Mouse (Mus musculus): ENCODE measurements around the gene Tceal7. TPM values are rescaled to one million over a fixed set of nuclear protein-coding genes. Genes with fewer than 3 reads are reported as not detected.

Tceal7 gene
- total RNA-seq, 1 experiment, result 2.8 TPM

DNA sequence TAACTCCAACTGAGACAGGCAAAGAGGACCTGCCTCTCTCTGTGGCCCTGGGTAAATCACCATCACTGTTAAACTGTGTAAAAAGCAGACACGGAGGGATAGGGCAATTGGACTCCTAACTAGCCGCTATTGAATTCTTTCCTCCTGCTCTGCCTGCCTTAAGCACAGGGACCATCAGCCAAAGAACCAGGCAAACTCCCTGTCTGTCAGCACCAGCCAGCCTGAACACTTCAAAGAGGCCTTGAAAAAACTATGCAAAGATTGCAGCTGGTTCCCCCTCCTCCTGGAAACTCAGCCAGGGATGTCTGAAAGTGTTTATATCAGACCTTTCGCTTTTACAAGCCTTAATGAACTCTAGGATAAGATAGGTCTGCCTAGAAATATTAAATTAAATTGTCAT, 60.0 kb downstream of the Tceal7 start:
- H3K9me3 ChIP-seq (ENCODE audit: control insufficient read depth, insufficient read depth, low read depth, low read length), result no peaks in the 10 kb centered on the region
- TF ChIP-seq HCFC1 (IDR thresholded peaks at IDR 0.05; ENCODE audit: borderline replicate concordance, insufficient read depth, low read length) (no peak), ZNF384 (IDR thresholded peaks at IDR 0.05; ENCODE audit: low read depth, low read length) (no peak), CHD2 (IDR thresholded peaks at IDR 0.05; ENCODE audit: low read depth, low read length) (no peak), ZC3H11A (IDR thresholded peaks at IDR 0.05; ENCODE audit: borderline replicate concordance, low read depth, low read length) (no peak)
- no peak overlapping the region for H3K27ac ChIP-seq (ENCODE audit: insufficient read depth, low read depth, low read length, poor library complexity, severe bottlenecking)
- H3K4me3 ChIP-seq (ENCODE audit: insufficient read depth in 1 of 2, low read depth in 1 of 2, low read length in 2 of 2, poor library complexity in 1 of 2, severe bottlenecking in 1 of 2), result no peak overlapping the region
- peaks cover 11% of the 10 kb centered on the region for H3K36me3 ChIP-seq (ENCODE audit: control insufficient read depth, insufficient read depth, low read length, poor library complexity, severe bottlenecking)
- no peak for DNase-seq (ENCODE audit: low read depth, low spot score)
- no peak overlapping the region for H3K9ac ChIP-seq (ENCODE audit: insufficient read depth, low read depth, low read length, poor library complexity, severe bottlenecking)
- in situ Hi-C loops (cut with MboI; ENCODE audit: low sequenced_read_pairs in 2 of 2, unreplicated experiment in 2 of 2), result no loop called here
- peaks cover 2 to 3% of the 10 kb centered on the region in 2 experiments; a peak in 1 of 4 replicates for H3K4me1 ChIP-seq (ENCODE audit: control insufficient read depth in 2 of 2, insufficient read depth in 2 of 2, low read length in 2 of 2, poor library complexity in 1 of 2)

DNA sequence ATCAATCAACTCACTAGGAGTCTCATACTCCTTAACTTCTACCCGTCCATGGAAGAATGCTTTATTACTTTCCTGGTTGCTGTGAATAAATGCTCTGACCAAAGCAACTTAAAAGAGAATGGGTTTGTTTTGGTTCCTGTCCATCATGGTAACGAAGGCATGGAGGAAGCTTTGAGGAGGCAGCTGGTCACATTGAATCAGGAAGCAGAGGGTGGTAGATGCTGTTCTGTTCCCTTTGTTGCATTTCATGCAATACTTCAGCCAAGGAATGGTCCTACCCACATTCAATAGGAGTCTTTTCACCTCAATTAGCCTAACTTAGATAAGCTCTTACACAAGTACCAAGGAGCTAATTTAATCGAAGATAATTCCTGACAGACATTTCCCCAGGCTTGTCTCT, 60.8 kb downstream of the Tceal7 start:
- in situ Hi-C loops (cut with MboI; ENCODE audit: low sequenced_read_pairs in 2 of 2, unreplicated experiment in 2 of 2), result no loop called here
- no peak for TF ChIP-seq ZC3H11A (IDR thresholded peaks at IDR 0.05; ENCODE audit: borderline replicate concordance, low read depth, low read length)
- no peak for TF ChIP-seq MAFK (IDR thresholded peaks at IDR 0.05; ENCODE audit: insufficient read depth, low read depth, low read length)
- no peak for TF ChIP-seq ZNF384 (IDR thresholded peaks at IDR 0.05; ENCODE audit: low read depth, low read length)
- TF ChIP-seq CHD2 (IDR thresholded peaks at IDR 0.05; ENCODE audit: low read depth, low read length), result no peak
- no peak overlapping the region for H3K27ac ChIP-seq (ENCODE audit: insufficient read depth, low read depth, low read length, poor library complexity, severe bottlenecking)
- no peaks in the 10 kb centered on the region for H3K9me3 ChIP-seq (ENCODE audit: control insufficient read depth, insufficient read depth, low read depth, low read length)
- H3K4me1 ChIP-seq (ENCODE audit: control insufficient read depth in 2 of 2, insufficient read depth in 2 of 2, low read length in 2 of 2, poor library complexity in 1 of 2), result peaks cover 0 to 2% of the 10 kb centered on the region in 2 experiments; a peak in 1 of 4 replicates
- no peak for DNase-seq (ENCODE audit: low read depth, low spot score)
- peaks cover 11% of the 10 kb centered on the region for H3K36me3 ChIP-seq (ENCODE audit: control insufficient read depth, insufficient read depth, low read length, poor library complexity, severe bottlenecking)
- no peak overlapping the region for H3K4me3 ChIP-seq (ENCODE audit: insufficient read depth in 1 of 2, low read depth in 1 of 2, low read length in 2 of 2, poor library complexity in 1 of 2, severe bottlenecking in 1 of 2)
- H3K9ac ChIP-seq (ENCODE audit: insufficient read depth, low read depth, low read length, poor library complexity, severe bottlenecking), result no peak overlapping the region

Other genes with a start within 250 kb of the Tceal7 start
- gene Arxes2, start 221.0 kb upstream of the Tceal7 start, total RNA-seq (2012; rRNA removed), result 54.2 and 89.3 TPM in 2 replicates
- 17.7 and 30.7 TPM in 2 replicates for gene Arxes1, start 181.4 kb upstream of the Tceal7 start, total RNA-seq (2012; rRNA removed)
- 43.2 and 54.1 TPM in 2 replicates for gene Bex2, start 146.5 kb upstream of the Tceal7 start, total RNA-seq (2012; rRNA removed)
- 3.0 and 6.6 TPM in 2 replicates for gene Nxf3, start 129.5 kb upstream of the Tceal7 start, total RNA-seq (2012; rRNA removed)
- 49.2 and 68.7 TPM in 2 replicates for gene Bex4, start 75.8 kb upstream of the Tceal7 start, total RNA-seq (2012; rRNA removed)
- 35.5 and 76.2 TPM in 2 replicates for gene Tceal8, start 42.4 kb upstream of the Tceal7 start, total RNA-seq (2012; rRNA removed)
- gene Tceal5, start 10.9 kb upstream of the Tceal7 start, total RNA-seq (2012; rRNA removed), result 1.6 and 6.2 TPM in 2 replicates
- 389 and 461 TPM in 2 replicates for gene Bex1, start 734 bp downstream of the Tceal7 start, total RNA-seq (2012; rRNA removed)
- 121 and 243 TPM in 2 replicates for gene Tceal9, start 30.3 kb downstream of the Tceal7 start, total RNA-seq (2012; rRNA removed)
- 358 and 629 TPM in 2 replicates for gene Bex3, start 55.5 kb downstream of the Tceal7 start, total RNA-seq (2012; rRNA removed)